Mouse (Mus musculus) midbrain, embryonic 15.5 days (tissue): ENCODE measurements at regions not wholly inside any gene's neighbourhood (a gene's known extent, or its start where the extent isn't known, plus 50 kb on each side); places are given as distances from the start of the nearest gene placed in this dataset.

ENCODE experiments used
- ATAC-seq: fragments of 200-750 bp; cut with Nextera tagmentation; replicated peaks from 2 replicates; pipeline ENCODE4 v1.8.0; 2017; ENCODE audit warnings: moderate TSS enrichment
- H3K27ac ChIP-seq: fragments of 300-500 bp; sonication (generic); 2 replicates; pipeline ENCODE4 v1.5.1; 2015; ENCODE audit warnings: mild to moderate bottlenecking, inconsistent platforms
- H3K27me3 ChIP-seq: fragments of 300-500 bp; sonication (generic); replicated peaks from 2 replicates; pipeline ENCODE4 v1.6.1; 2015; ENCODE audit warnings: inconsistent platforms
- H3K36me3 ChIP-seq: fragments of 300-500 bp; sonication (generic); replicated peaks from 2 replicates; pipeline ENCODE4 v1.6.1; 2015; ENCODE audit warnings: inconsistent platforms
- H3K4me1 ChIP-seq: fragments of 300-500 bp; sonication (generic); 2 replicates; pipeline ENCODE4 v1.6.1; 2015; ENCODE audit warnings: inconsistent platforms
- H3K4me2 ChIP-seq: fragments of 300-500 bp; sonication (generic); 2 replicates; pipeline ENCODE4 v1.6.1; 2015; ENCODE audit warnings: inconsistent platforms, mild to moderate bottlenecking, moderate library complexity
- H3K4me3 ChIP-seq: fragments of 300-500 bp; sonication (generic); 2 replicates; pipeline ENCODE4 v1.5.1; 2015; ENCODE audit warnings: mild to moderate bottlenecking, inconsistent platforms
- H3K9ac ChIP-seq: fragments of 300-500 bp; sonication (generic); 2 replicates; pipeline ENCODE4 v1.6.1; 2015; ENCODE audit warnings: mild to moderate bottlenecking, inconsistent platforms
- H3K9me3 ChIP-seq: fragments of 300-500 bp; sonication (generic); 2 replicates; pipeline ENCODE4 v1.6.1; 2016; ENCODE audit warnings: inconsistent platforms
- WGBS: fragments of 180-500 bp; shearing (Covaris S2); methylation state at CpG from one replicate; pipeline ENCODE4 v1.1.7; 2015; ENCODE audit warnings: mixed read lengths; 5-methylcytosine and 5-hydroxymethylcytosine counted together

- WGBS, result 67% methylated on average over 1 of the region's 1 CpGs
- ATAC-seq, result no peak
- Histone ChIP-seq H3K9me3 (no peaks in the 10 kb centered on the region), H3K27me3 (no peaks in the 10 kb centered on the region), H3K4me1 (no peaks in the 10 kb centered on the region), H3K4me2 (no peak overlapping the region), H3K9ac (no peak overlapping the region), H3K4me3 (no peak overlapping the region), H3K36me3 (no peaks in the 10 kb centered on the region), H3K27ac (no peak overlapping the region)
Measured at GRCm38 (mm10) chr11:7561437-7561836, 347.7 kb upstream of the Igfbp3 start.

GRCm38 (mm10) chr11:7555613-7556274, 342.0 kb upstream of the Igfbp3 start:
- Histone ChIP-seq H3K4me1 (no peaks in the 10 kb centered on the region), H3K36me3 (no peaks in the 10 kb centered on the region), H3K27me3 (no peaks in the 10 kb centered on the region), H3K4me2 (no peak overlapping the region), H3K4me3 (no peak overlapping the region), H3K27ac (no peak overlapping the region), H3K9me3 (no peaks in the 10 kb centered on the region), H3K9ac (no peak overlapping the region)
- ATAC-seq, result no peak
- WGBS, result 84% methylated on average over 6 of the region's 6 CpGs

GRCm38 (mm10) chr11:7552154-7552553, 338.4 kb upstream of the Igfbp3 start:
- no peaks in the 10 kb centered on the region for H3K27me3 ChIP-seq

GRCm38 (mm10) chr11:7547796-7548195, 334.1 kb upstream of the Igfbp3 start:
- H3K27ac ChIP-seq, result no peak overlapping the region
- H3K4me3 ChIP-seq, result no peak overlapping the region
- H3K9me3 ChIP-seq, result no peaks in the 10 kb centered on the region
- H3K9ac ChIP-seq, result no peak overlapping the region
- no peak for ATAC-seq
- H3K27me3 ChIP-seq, result no peaks in the 10 kb centered on the region
- WGBS, result 78% methylated on average over 2 of the region's 2 CpGs
- no peaks in the 10 kb centered on the region for H3K4me1 ChIP-seq
- no peaks in the 10 kb centered on the region for H3K36me3 ChIP-seq
- H3K4me2 ChIP-seq, result no peak overlapping the region

More at GRCm38 (mm10) chr11:7552154-7552553, 338.4 kb upstream of the Igfbp3 start:
- H3K4me3 ChIP-seq, result no peak overlapping the region
- no peak for ATAC-seq
- H3K9me3 ChIP-seq, result no peaks in the 10 kb centered on the region
- 85% methylated on average over 3 of the region's 3 CpGs for WGBS
- H3K4me1 ChIP-seq, result no peaks in the 10 kb centered on the region
- H3K9ac ChIP-seq, result no peak overlapping the region
- H3K36me3 ChIP-seq, result no peaks in the 10 kb centered on the region
- no peak overlapping the region for H3K27ac ChIP-seq
- no peak overlapping the region for H3K4me2 ChIP-seq

- no peak overlapping the region for H3K4me3 ChIP-seq
- H3K27me3 ChIP-seq, result no peaks in the 10 kb centered on the region
- WGBS, result 87% methylated on average over 2 of the region's 2 CpGs
- ATAC-seq, result no peak
- no peak overlapping the region for H3K4me2 ChIP-seq
- no peak overlapping the region for H3K9ac ChIP-seq
- no peaks in the 10 kb centered on the region for H3K36me3 ChIP-seq
- no peaks in the 10 kb centered on the region for H3K9me3 ChIP-seq
- no peaks in the 10 kb centered on the region for H3K4me1 ChIP-seq
- H3K27ac ChIP-seq, result no peak overlapping the region
Measured at GRCm38 (mm10) chr11:7545621-7546020, 331.9 kb upstream of the Igfbp3 start.

GRCm38 (mm10) chr11:7534590-7534989, 320.9 kb upstream of the Igfbp3 start:
- no peak overlapping the region for H3K4me2 ChIP-seq
- no peaks in the 10 kb centered on the region for H3K9me3 ChIP-seq
- no peak for ATAC-seq
- no peak overlapping the region for H3K4me3 ChIP-seq
- no peaks in the 10 kb centered on the region for H3K4me1 ChIP-seq
- H3K9ac ChIP-seq, result no peak overlapping the region
- no peak overlapping the region for H3K27ac ChIP-seq
- H3K36me3 ChIP-seq, result no peaks in the 10 kb centered on the region
- whole genome bisulfite sequencing, result 36% methylated on average over 2 of the region's 2 CpGs
- no peaks in the 10 kb centered on the region for H3K27me3 ChIP-seq

- Histone ChIP-seq H3K4me1 (no peaks in the 10 kb centered on the region), H3K9me3 (no peaks in the 10 kb centered on the region), H3K27ac (no peak overlapping the region), H3K4me2 (no peak overlapping the region), H3K4me3 (no peak overlapping the region), H3K36me3 (no peaks in the 10 kb centered on the region), H3K9ac (no peak overlapping the region), H3K27me3 (no peaks in the 10 kb centered on the region)
- no peak for ATAC-seq
- 24% methylated on average over 1 of the region's 1 CpGs for WGBS
Measured at GRCm38 (mm10) chr11:7533327-7533726, 319.6 kb upstream of the Igfbp3 start.

- no peaks in the 10 kb centered on the region for H3K9me3 ChIP-seq
- H3K4me3 ChIP-seq, result no peak overlapping the region
- no peaks in the 10 kb centered on the region for H3K36me3 ChIP-seq
- H3K4me1 ChIP-seq, result no peaks in the 10 kb centered on the region
- no peak for ATAC-seq
- WGBS, result 89% methylated on average over 3 of the region's 3 CpGs
- no peak overlapping the region for H3K4me2 ChIP-seq
- H3K27me3 ChIP-seq, result no peaks in the 10 kb centered on the region
- H3K9ac ChIP-seq, result no peak overlapping the region
- H3K27ac ChIP-seq, result no peak overlapping the region
Measured at GRCm38 (mm10) chr11:7531847-7532246, 318.1 kb upstream of the Igfbp3 start.

GRCm38 (mm10) chr11:7530482-7531148, 316.9 kb upstream of the Igfbp3 start:
- 87% methylated on average over 6 of the region's 6 CpGs for WGBS
- no peak overlapping the region for H3K27ac ChIP-seq
- no peak overlapping the region for H3K4me3 ChIP-seq

GRCm38 (mm10) chr11:7519556-7519955, 305.8 kb upstream of the Igfbp3 start:
- no peak overlapping the region for H3K9ac ChIP-seq
- H3K36me3 ChIP-seq, result no peaks in the 10 kb centered on the region
- no peaks in the 10 kb centered on the region for H3K9me3 ChIP-seq
- no peak overlapping the region for H3K27ac ChIP-seq
- H3K27me3 ChIP-seq, result no peaks in the 10 kb centered on the region
- H3K4me3 ChIP-seq, result no peak overlapping the region
- WGBS, result 87% methylated on average over 2 of the region's 2 CpGs
- no peaks in the 10 kb centered on the region for H3K4me1 ChIP-seq
- no peak overlapping the region for H3K4me2 ChIP-seq
- ATAC-seq, result no peak

More at GRCm38 (mm10) chr11:7530482-7531148, 316.9 kb upstream of the Igfbp3 start:
- H3K4me1 ChIP-seq, result no peaks in the 10 kb centered on the region
- H3K36me3 ChIP-seq, result no peaks in the 10 kb centered on the region
- no peaks in the 10 kb centered on the region for H3K27me3 ChIP-seq
- H3K9ac ChIP-seq, result no peak overlapping the region
- no peaks in the 10 kb centered on the region for H3K9me3 ChIP-seq
- ATAC-seq, result no peak
- H3K4me2 ChIP-seq, result no peak overlapping the region

- H3K9me3 ChIP-seq, result no peaks in the 10 kb centered on the region
- H3K4me3 ChIP-seq, result no peak overlapping the region
- H3K4me2 ChIP-seq, result no peak overlapping the region
- no peaks in the 10 kb centered on the region for H3K4me1 ChIP-seq
- no peaks in the 10 kb centered on the region for H3K27me3 ChIP-seq
- no peaks in the 10 kb centered on the region for H3K36me3 ChIP-seq
- ATAC-seq, result no peak
- H3K9ac ChIP-seq, result no peak overlapping the region
- 92% methylated on average over 5 of the region's 5 CpGs for WGBS
- H3K27ac ChIP-seq, result no peak overlapping the region
Measured at GRCm38 (mm10) chr11:7508861-7509260, 295.1 kb upstream of the Igfbp3 start.

- Histone ChIP-seq H3K4me1 (no peaks in the 10 kb centered on the region), H3K36me3 (no peaks in the 10 kb centered on the region), H3K27ac (no peak overlapping the region), H3K9ac (no peak overlapping the region), H3K9me3 (no peaks in the 10 kb centered on the region), H3K4me3 (no peak overlapping the region), H3K27me3 (no peaks in the 10 kb centered on the region), H3K4me2 (no peak overlapping the region)
- 73% methylated on average over 7 of the region's 7 CpGs for WGBS
- no peak for ATAC-seq
Measured at GRCm38 (mm10) chr11:7506421-7506945, 292.8 kb upstream of the Igfbp3 start.
